Mouse (Mus musculus) v-Abl transformed pro-B cells (cell line): ENCODE measurements around the gene Snap91.

Experiments
- in situ Hi-C, 2 experiments: fragments of 400-800 bp; cut with MboI; formaldehyde crosslinking; loops; one replicate each; pipeline ENCODE4 v1.15.1; 2025; ENCODE audit not compliant: unreplicated experiment in 2 of 2

The Snap91 gene

GRCm38 (mm10) chr9:86762477-86763376, 117.7 kb downstream of the Snap91 start:
- in situ Hi-C loops: no loop called here

- in situ Hi-C loops: loop anchor here in 1 of 2 experiments (5.0 kb wide), 1 partner anchor 154 kb away; no protein-coding TSS in a partner anchor
These were observed 134.4 kb downstream of the Snap91 start for GRCm38 (mm10) chr9:86745926-86746581.

GRCm38 (mm10) chr9:86744041-86744440, 136.4 kb downstream of the Snap91 start:
- in situ Hi-C loops: no loop called here

- in situ Hi-C loops: no loop called here
These were observed 137.2 kb downstream of the Snap91 start, which contains the start of gene Prss35 for GRCm38 (mm10) chr9:86742959-86743911. Gene Prss35, plus strand, starts transcription at chr9:86743649.

- in situ Hi-C loops: no loop called here
These were observed 140.5 kb downstream of the Snap91 start for GRCm38 (mm10) chr9:86739971-86740370.

GRCm38 (mm10) chr9:86738801-86739200, 141.7 kb downstream of the Snap91 start:
- in situ Hi-C loops: no loop called here

- in situ Hi-C loops: no loop called here
These were observed 142.4 kb downstream of the Snap91 start for GRCm38 (mm10) chr9:86738067-86738466.

- in situ Hi-C loops: no loop called here
These were observed 143.5 kb downstream of the Snap91 start for GRCm38 (mm10) chr9:86736991-86737390.

GRCm38 (mm10) chr9:86734795-86735194, 145.7 kb downstream of the Snap91 start:
- in situ Hi-C loops: no loop called here

- in situ Hi-C loops: no loop called here
These were observed 146.1 kb downstream of the Snap91 start for GRCm38 (mm10) chr9:86734357-86734756.

GRCm38 (mm10) chr9:86729811-86730210, 150.6 kb downstream of the Snap91 start:
- in situ Hi-C loops: no loop called here

- in situ Hi-C loops: no loop called here
These were observed 151.4 kb downstream of the Snap91 start for GRCm38 (mm10) chr9:86729084-86729483.

- in situ Hi-C loops: no loop called here
These were observed 152.1 kb downstream of the Snap91 start for GRCm38 (mm10) chr9:86728214-86728814.

- in situ Hi-C loops: no loop called here
These were observed 154.1 kb downstream of the Snap91 start for GRCm38 (mm10) chr9:86726381-86726720.

- in situ Hi-C loops: no loop called here
These were observed 154.7 kb downstream of the Snap91 start for GRCm38 (mm10) chr9:86725604-86726380.

- in situ Hi-C loops: no loop called here
These were observed 155.4 kb downstream of the Snap91 start for GRCm38 (mm10) chr9:86725066-86725465.

GRCm38 (mm10) chr9:86720794-86721193, 159.7 kb downstream of the Snap91 start:
- in situ Hi-C loops: no loop called here

GRCm38 (mm10) chr9:86720227-86720626, 160.2 kb downstream of the Snap91 start:
- in situ Hi-C loops: no loop called here

GRCm38 (mm10) chr9:86717119-86717518, 163.3 kb downstream of the Snap91 start:
- in situ Hi-C loops: no loop called here
